Mouse (Mus musculus): ENCODE data around the gene Mrpl41. TPM values are rescaled to one million over a fixed set of nuclear protein-coding genes. Genes with fewer than 3 reads are reported as not detected.
"Not testable (repeated sequence)": the region's sequence is repeated elsewhere in the genome, so short reads cannot be mapped to it uniquely, and the experiment has no call there.

Mrpl41 gene
- polyA plus RNA-seq, 2 experiments, result 48.1 to 93.6 TPM

- Histone ChIP-seq H3K9me3 (ENCODE audit: control insufficient read depth, low read length) (no peaks in the 10 kb centered on the region), H3K4me2 (ENCODE audit: low read depth) (peak within 1 kb of the TSS; percentile 100), H3K4me3 (ENCODE audit: insufficient read depth in 1 of 2, low read depth in 2 of 2, low read length in 2 of 2) (peak within 1 kb of the TSS; percentile 75 to 88), H3K9ac (replicated peaks) (peak within 1 kb of the TSS; percentile 82), H3K36me3 (replicated peaks; ENCODE audit: control insufficient read depth, insufficient read depth, low read depth) (peaks cover 7% of the 10 kb centered on the region), H3K27me3 (ENCODE audit: control insufficient read depth, insufficient read depth, low read length) (no peaks in the 10 kb centered on the region), H3K4me1 (replicated peaks; ENCODE audit: control insufficient read depth in 2 of 2, insufficient read depth in 2 of 2, low read length in 1 of 2) (peaks cover 19 to 28% of the 10 kb centered on the region in 2 experiments), H3K27ac (peak within 1 kb of the TSS; percentile 95)
- peak; percentile 77 to 78 (median 78) for DNase-seq (ENCODE audit: low read depth in 3 of 3, low spot score in 3 of 3)
- TF ChIP-seq CTCF (IDR thresholded peaks at IDR 0.05; ENCODE audit: low read depth) (no peak), EP300 (IDR thresholded peaks at IDR 0.05; ENCODE audit: low read depth) (no peak)
- under 1% methylated on average over 16 of the region's 16 CpGs for WGBS (ENCODE audit: insufficient replicate concordance)
- ATAC-seq (ENCODE audit: insufficient read depth), result peak; percentile 61
These were observed 903 bp upstream of the Mrpl41 start, which contains the start of gene Pnpla7 for GRCm38 (mm10) chr2:24975704-24976297. TSS of gene Pnpla7 (plus strand) at chr2:24976033.

DNA sequence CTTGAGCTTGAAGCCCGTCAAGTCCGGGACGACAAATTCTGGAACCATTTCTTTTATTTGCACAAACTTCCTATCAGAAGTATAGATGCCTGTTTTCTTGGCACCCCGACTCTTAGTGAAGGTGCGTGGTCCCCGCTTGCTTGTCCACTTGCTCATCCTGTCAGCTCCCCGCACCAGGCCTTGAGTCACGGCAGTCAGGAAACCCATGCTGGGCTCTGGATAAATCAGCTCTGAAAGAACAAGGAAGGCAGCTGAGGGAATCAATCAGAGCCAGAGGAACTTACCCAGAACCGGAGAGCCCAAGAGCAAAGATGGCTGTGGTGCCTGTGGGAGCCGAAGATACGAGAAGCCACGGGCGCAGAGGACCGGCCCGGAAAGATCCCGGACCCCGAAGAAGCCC is 446 bp downstream of the Mrpl41 start:
- ATAC-seq (ENCODE audit: insufficient read depth), result peak; percentile 14
- not testable (repeated sequence) for H3K27me3 ChIP-seq (ENCODE audit: control insufficient read depth, insufficient read depth, low read length); H3K9me3 ChIP-seq (ENCODE audit: control insufficient read depth, low read length); DNase-seq (ENCODE audit: low read depth in 3 of 3, low spot score in 3 of 3); H3K36me3 ChIP-seq (replicated peaks; ENCODE audit: control insufficient read depth, insufficient read depth, low read depth)
- Histone ChIP-seq H3K4me2 (ENCODE audit: low read depth) (peak overlapping the region; percentile 100), H3K4me3 (ENCODE audit: insufficient read depth in 1 of 2, low read depth in 2 of 2, low read length in 2 of 2) (peak overlapping the region; percentile 75 to 88), H3K4me1 (replicated peaks; ENCODE audit: control insufficient read depth in 2 of 2, insufficient read depth in 2 of 2, low read length in 1 of 2) (peaks cover 19 to 28% of the 10 kb centered on the region in 2 experiments), H3K27ac (peak overlapping the region; percentile 51), H3K9ac (replicated peaks) (peak overlapping the region; percentile 82)
- under 1% methylated on average over 17 of the region's 17 CpGs for WGBS (ENCODE audit: insufficient replicate concordance)

GRCm38 (mm10) chr2:24970386-24970785 is 4.5 kb downstream of the Mrpl41 start:
- Histone ChIP-seq H3K9ac (replicated peaks) (no peak overlapping the region), H3K36me3 (replicated peaks; ENCODE audit: control insufficient read depth, insufficient read depth, low read depth) (peaks cover 23% of the 10 kb centered on the region), H3K4me3 (ENCODE audit: insufficient read depth in 1 of 2, low read depth in 2 of 2, low read length in 2 of 2) (no peak overlapping the region), H3K4me2 (ENCODE audit: low read depth) (no peak overlapping the region), H3K27ac (no peak overlapping the region), H3K27me3 (ENCODE audit: control insufficient read depth, insufficient read depth, low read length) (no peaks in the 10 kb centered on the region), H3K9me3 (ENCODE audit: control insufficient read depth, low read length) (no peaks in the 10 kb centered on the region), H3K4me1 (replicated peaks; ENCODE audit: control insufficient read depth in 2 of 2, insufficient read depth in 2 of 2, low read length in 1 of 2) (peaks cover 5 to 6% of the 10 kb centered on the region in 2 experiments; a peak in 2 of 4 replicates)
- TF ChIP-seq EP300 (IDR thresholded peaks at IDR 0.05; ENCODE audit: low read depth) (no peak), CTCF (IDR thresholded peaks at IDR 0.05; ENCODE audit: low read depth) (no peak)
- ATAC-seq (ENCODE audit: insufficient read depth) (no peak), DNase-seq (ENCODE audit: low read depth in 3 of 3, low spot score in 3 of 3) (no peak)
- 60% methylated on average over 4 of the region's 4 CpGs for WGBS (ENCODE audit: insufficient replicate concordance)

DNA sequence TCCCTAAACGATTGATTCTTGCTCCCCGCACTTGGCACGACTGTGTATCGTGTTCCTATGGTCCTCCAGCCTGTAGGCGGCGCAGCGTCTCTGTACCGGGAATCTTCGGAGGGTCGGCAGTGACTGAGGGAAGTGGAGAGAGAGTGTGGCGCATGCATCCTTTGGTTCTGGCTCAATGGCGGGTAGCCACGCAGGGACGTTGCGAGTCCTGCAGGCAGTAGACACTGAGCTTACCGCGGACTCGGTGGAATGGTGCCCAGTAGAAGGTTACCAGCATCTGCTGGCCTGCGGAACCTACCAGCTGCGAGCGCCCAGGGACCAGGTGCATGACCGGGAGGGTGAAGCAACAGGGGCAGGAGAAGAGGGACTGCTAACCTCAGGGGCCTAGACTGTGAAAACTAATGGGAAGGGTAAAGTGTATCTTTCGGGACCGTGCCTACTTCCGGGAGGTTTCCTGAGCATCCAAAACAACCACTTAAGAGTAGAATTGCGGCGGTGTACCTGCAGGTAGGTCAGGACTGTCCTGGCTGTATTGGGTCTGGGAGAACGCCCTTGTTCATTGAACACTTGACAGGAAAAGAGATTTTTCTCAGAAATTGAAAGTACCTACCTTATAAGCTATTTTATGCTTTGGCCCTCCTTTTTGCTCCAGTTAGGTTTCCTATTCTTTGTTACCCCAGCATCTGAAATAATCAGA is 12.4 kb downstream of the Mrpl41 start, which contains the start of gene Dph7:
Gene Dph7, plus strand, starts transcription at position 97 of the 697 bp plus-strand sequence.
- H3K27ac ChIP-seq, result no peak within 1 kb of the TSS
- no peaks in the 10 kb centered on the region for H3K9me3 ChIP-seq (ENCODE audit: control insufficient read depth, low read length)
- H3K4me3 ChIP-seq (ENCODE audit: insufficient read depth in 1 of 2, low read depth in 2 of 2, low read length in 2 of 2), result peak within 1 kb of the TSS; percentile 70 to 72
- ATAC-seq (ENCODE audit: insufficient read depth) (peak; percentile 85), DNase-seq (ENCODE audit: low read depth in 3 of 3, low spot score in 3 of 3) (peak; percentile 69 to 75 (median 70))
- peak within 1 kb of the TSS; percentile 78 for H3K9ac ChIP-seq (replicated peaks)
- H3K4me2 ChIP-seq (ENCODE audit: low read depth), result peak within 1 kb of the TSS; percentile 74
- H3K36me3 ChIP-seq (replicated peaks; ENCODE audit: control insufficient read depth, insufficient read depth, low read depth), result peaks cover 32% of the 10 kb centered on the region
- TF ChIP-seq CTCF (IDR thresholded peaks at IDR 0.05; ENCODE audit: low read depth) (peak; percentile 98), EP300 (IDR thresholded peaks at IDR 0.05; ENCODE audit: low read depth) (no peak)
- H3K27me3 ChIP-seq (ENCODE audit: control insufficient read depth, insufficient read depth, low read length), result no peaks in the 10 kb centered on the region
- WGBS (ENCODE audit: insufficient replicate concordance), result 1% methylated on average over 28 of the region's 28 CpGs
- H3K4me1 ChIP-seq (replicated peaks; ENCODE audit: control insufficient read depth in 2 of 2, insufficient read depth in 2 of 2, low read length in 1 of 2), result peaks cover 6% of the 10 kb centered on the region in 2 experiments

DNA sequence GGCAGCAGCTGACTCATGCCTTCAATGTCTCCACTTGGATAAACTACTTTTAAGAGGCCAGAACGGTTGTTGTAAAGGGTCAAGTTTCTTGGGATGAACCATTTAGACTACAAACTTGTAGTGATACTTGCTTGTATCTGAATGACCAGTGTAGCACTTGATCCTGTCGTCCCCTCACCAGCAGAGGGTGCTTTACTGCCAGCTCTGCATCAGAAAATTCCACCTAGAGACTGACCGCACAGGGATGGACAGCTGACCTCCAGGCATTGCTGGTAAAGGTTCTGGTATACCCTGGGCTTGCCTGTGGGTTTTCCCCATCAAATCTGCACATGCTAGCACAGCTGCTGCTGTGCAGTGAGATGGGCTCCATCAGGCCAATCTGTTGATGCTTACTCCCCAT is 14.0 kb downstream of the Mrpl41 start:
- no peak for DNase-seq (ENCODE audit: low read depth in 3 of 3, low spot score in 3 of 3)
- Histone ChIP-seq H3K9ac (replicated peaks) (no peak overlapping the region), H3K36me3 (replicated peaks; ENCODE audit: control insufficient read depth, insufficient read depth, low read depth) (peaks cover 37% of the 10 kb centered on the region), H3K27me3 (ENCODE audit: control insufficient read depth, insufficient read depth, low read length) (no peaks in the 10 kb centered on the region), H3K27ac (no peak overlapping the region), H3K4me3 (ENCODE audit: insufficient read depth in 1 of 2, low read depth in 2 of 2, low read length in 2 of 2) (no peak overlapping the region), H3K9me3 (ENCODE audit: control insufficient read depth, low read length) (no peaks in the 10 kb centered on the region), H3K4me1 (replicated peaks; ENCODE audit: control insufficient read depth in 2 of 2, insufficient read depth in 2 of 2, low read length in 1 of 2) (peaks cover 6% of the 10 kb centered on the region in 2 experiments), H3K4me2 (ENCODE audit: low read depth) (no peak overlapping the region)
- ATAC-seq (ENCODE audit: insufficient read depth), result no peak
- WGBS (ENCODE audit: insufficient replicate concordance), result 58% methylated on average over 3 of the region's 3 CpGs
- TF ChIP-seq EP300 (IDR thresholded peaks at IDR 0.05; ENCODE audit: low read depth), result no peak
- peak; percentile 66 for TF ChIP-seq CTCF (IDR thresholded peaks at IDR 0.05; ENCODE audit: low read depth)
